Mouse (Mus musculus): ENCODE measurements around the gene Gpr141.
"Not testable (repeated sequence)": the region's sequence is repeated elsewhere in the genome, so short reads cannot be mapped to it uniquely, and the experiment has no call there.

Gene Gpr141

DNA sequence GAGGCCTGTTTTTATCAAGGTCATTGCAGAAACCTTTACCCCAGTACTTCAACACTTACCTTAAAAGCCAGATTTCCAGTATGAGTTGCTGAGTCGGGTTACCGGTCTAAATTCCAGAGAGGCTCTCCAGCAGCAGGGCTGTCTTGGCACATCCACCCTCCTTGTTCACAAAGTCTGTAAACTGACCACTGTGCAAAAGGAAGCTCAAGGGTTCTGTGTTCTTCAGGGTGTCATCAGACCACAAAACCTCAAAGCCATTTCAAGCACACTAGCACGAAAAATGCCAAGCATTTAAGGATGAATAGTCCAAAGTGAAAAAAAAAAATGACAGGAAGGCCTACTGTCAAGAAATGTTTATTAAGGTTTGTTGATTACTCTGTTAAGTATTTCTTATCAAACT lies at the start of gene Gpr141:
Gene Gpr141, minus strand, starts transcription at position 187 of the 400 bp plus-strand sequence.
- no peak for DNase-seq

DNA sequence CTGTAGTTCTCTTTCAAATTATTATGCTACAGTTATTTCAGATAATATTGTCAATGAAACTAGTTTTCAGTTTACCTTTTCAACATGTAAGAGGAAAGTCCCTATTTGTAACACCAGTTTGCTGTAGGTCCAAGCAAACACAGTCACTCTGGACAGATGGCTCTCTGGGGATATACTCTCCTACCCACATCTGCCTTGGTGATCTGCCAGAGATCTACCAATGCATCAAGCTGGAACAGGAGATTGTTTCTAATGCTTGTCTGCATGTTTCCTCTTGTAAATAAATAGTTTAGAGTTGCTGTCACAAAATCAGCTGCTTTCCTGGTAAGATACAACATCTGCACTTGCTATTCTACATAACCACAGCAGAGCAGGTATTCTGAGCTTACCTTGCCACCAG lies 40.2 kb upstream of the Gpr141 start:
- no peak for DNase-seq

DNA sequence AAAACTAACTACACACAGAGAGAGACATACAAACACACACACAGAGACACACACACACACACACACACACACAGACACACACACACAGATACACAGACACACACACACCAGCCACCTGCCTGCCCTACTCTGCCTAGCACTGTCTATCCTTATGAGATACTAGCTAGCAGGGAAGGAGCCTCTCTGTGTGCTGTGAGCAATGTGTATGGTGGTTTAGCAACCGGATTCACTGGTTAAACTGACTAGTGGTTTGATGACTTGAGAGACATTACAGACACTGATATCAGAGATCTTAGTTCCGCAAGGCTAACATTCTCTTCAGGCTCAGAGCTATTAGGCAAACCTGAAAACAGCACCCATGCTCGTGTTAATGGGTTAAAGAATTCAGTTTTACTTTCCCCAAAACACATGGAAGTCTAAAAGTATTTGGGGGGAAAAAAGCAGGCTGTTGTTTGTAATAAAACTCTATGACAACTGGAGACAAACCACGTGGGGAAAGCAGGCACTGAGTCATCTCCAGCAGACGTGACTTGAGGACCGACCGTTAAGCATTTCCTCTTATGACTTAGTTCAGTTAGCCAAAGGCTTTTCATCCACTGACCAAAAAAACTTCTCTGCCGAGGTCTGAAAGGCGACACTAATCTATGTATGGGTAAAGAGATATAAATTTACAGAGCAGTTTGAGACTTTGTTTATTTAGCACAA lies 30.7 kb upstream of the Gpr141 start:
- DNase-seq: no peak

DNA sequence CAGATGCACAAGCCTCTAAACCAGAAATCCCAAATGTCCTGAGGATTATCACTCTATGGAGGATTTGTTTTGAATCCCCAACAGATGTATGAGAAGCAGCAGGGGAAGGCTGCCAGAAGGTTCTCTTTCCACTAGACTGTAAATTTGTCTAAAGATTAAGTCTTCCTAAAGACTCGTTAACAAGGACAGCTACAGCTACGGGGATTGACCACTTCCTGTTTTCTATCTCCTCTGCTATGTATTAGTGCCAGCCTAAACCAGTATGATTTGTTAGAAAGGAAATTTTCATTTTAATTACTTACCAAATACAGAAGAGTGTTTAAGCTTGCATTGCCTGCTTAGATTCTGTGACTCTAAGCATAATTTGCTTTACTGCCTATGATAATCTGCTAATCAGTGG lies 30.0 kb upstream of the Gpr141 start:
- DNase-seq: no peak

DNA sequence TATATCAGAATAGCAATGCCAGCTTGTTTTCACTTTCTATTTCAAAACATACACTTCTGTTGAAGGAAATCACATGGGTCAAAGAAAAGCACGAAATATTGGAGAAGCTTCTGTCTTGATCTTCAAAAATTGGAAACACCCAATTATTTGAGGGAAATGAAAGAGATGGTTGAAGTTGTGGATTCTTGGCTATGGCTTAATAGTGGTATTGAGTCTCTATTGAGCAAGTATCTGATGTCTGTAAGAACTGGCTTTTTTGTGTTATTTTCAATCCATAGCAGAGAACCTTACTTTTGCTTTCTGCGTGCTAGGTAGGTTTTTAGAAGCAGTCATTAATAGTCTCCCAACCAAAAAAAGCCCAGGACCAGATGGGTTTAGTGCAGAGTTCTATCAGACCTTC lies 19.4 kb upstream of the Gpr141 start:
- no peak for DNase-seq

DNA sequence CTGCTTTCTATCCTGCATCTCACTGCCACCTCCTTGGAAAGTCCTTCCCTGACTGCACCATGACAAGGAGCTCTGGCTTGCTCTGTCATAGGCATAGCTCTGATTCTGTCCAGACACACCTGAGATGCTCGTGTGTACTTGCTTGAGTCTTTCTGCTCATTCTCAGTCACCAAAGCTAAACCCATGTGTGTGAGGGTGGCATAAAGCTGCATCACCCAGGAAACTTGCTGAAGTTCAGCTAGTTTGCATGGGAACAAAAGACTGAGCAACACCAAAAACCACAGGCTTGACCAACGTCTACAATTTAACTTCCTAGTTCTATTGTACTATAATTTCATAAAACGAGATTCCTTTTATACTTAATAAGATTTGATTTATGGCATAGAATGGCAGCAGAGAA lies 18.6 kb upstream of the Gpr141 start:
- DNase-seq: no peak

DNA sequence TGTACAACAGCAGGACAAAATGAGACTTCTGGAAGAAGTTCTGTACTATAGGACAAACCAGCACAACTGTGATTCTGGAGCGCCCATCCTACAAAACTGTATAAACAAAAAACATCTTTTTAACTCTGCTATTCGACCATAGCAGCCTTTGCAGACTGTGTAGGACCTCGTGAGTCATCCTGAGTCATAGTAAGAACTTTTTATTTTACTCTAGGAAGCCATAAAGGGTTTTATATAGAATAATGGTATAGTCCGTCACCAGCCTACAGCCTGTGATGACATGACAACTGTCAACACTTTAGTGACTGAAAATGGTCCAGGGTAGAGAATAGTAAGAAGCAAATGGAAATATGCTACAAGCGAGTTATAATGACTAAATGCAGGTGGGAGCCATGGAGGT lies 17.6 kb upstream of the Gpr141 start:
- DNase-seq: no peak

DNA sequence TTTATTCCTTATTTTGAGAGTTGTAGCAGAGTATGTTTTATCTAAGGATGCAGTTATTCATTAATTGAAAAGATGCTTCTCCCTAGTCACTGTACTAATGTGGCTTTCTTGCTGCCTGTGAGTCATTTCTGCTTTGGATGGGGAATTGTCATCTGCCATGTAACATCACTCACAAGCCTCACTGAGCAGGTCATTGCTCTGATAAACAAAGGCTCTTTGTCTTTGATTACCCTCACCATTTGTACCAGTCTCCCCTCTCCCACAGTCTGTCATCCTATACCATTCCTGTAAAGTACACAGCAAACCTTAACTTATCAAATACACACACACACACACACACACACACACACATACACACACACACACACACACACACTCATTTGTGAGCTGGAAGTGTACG lies 16.1 kb upstream of the Gpr141 start:
- no peak for DNase-seq

DNA sequence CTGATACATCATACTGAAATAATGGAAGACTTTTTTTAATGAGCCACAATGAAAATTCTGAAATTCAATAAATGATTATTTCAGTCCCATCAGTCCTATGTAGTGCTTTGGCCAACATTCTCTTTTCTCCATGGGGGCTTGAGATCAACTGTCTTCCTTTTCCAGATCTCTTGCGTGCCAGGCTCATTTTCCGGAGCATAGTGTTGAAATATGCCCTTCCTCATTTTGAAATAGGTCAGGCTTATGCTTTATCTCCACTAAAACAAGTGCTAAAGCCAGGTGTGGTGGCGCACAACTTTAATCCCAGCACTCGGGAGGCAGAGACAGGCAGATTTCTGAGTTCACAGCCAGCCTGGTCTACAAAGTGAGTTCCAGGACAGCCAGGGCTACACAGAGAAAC lies 6.5 kb upstream of the Gpr141 start:
- DNase-seq: no peak

DNA sequence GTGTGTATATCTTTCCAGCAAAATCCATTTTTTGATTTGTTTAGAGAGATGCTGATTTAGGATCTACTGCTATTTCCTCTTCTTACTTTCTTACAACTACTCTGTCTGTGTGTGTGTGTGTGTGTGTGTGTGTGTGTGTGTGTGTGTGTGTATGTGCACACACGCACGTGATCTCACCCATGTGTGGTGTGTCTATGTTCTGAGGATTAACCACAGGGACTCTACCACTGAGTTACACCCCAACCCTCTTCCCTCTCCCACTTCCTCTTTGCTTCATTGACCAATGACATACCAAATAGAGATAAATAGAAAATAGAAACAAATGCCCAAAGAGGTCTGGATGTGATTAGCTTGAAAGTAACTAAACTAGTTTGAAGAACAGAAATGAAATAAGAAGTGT lies 4.0 kb upstream of the Gpr141 start:
- DNase-seq: no peak

DNA sequence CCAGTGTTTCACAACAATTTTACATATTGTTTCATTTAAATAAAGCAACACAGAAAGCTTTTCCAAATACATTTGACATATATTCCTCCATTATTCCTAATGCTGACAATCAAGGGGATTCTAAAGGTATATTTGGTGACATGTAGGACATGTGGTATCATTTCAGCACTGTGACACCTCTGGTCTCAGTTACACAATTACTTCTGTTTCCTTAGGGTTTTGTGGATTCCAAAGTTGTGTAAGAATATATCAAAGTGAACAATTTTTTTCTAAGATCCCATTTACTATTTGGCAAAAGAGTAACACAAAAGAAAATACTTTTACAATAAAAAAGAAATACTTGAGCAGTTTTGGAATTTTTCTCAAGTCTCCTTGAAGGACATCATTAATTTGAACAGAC lies 2.4 kb downstream of the Gpr141 start:
- DNase-seq: no peak

DNA sequence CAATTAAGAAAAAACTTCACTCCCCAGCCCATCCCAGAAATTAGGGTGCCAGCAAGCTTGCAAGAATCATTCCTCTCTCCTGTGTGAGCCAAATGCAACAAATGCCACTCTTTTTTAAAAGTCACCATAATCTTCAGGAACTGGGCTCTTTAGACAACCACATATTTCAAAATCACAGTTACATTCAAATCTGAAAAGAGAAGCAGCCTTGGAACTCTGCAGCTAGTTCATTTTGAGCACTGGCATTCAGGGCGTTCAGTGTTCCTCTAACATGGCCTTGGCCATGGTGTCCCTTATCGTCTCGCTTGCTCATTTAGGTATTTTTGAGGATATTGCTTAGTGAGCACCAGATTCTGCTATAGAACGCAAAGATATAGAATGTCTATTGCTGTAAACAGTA lies 4.1 kb downstream of the Gpr141 start:
- DNase-seq: no peak

DNA sequence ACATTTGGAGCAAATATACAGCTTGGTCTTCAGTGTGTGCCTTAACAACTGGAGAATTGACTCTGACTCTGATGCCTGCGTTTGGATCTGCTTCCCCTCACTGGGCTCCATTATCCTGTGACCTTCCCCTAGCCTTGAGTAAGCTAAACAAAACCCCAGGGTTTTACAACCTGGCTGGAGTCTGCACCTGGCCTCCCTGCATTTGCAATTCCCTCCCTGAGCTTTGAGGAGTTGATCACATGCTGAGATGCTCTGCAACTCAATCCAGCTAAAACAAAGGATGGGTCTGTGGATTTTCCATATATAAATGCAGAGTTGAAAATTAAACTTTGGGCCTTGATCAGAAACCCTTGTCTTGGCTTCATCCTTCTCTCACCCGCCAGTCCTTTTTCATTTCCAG lies 4.8 kb downstream of the Gpr141 start:
- no peak for DNase-seq

DNA sequence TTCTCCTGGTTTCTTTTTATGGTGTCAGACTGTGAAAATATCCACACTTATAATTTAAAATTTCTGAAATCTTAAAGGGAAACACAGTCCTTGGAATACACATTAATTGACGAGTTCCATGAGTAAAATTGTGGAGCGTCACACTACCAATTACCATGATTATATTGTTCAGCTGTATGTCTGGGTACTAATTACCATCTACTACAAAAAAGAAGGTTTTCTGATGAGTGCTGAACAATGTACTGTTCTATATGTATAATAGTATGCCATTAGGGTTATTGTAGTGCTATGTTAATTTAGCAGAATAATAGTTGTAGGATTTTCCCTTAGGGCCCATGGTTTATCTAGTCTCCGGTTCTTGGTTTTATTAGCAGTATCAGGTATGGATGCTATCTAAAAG lies 29.1 kb downstream of the Gpr141 start:
- DNase-seq: no peak

DNA sequence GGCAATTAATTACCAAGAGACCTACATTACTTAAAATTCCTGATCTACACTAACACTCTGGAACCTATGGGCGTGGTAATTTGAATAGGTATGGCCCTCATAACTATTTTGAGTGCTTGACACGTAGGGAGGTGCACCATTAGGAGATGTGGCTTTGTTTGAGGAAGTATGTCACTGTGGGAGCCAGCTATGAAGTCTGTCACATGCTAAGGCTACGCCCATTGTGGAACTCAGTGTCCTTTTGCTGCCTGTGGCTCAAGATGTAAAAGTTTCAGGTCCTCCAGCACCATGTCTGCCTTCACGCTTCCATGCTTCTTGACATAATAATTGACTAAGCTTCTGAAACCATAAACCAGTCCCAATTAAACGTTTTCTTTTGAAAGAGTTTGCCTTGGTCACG lies 29.6 kb downstream of the Gpr141 start:
- no peak for DNase-seq

DNA sequence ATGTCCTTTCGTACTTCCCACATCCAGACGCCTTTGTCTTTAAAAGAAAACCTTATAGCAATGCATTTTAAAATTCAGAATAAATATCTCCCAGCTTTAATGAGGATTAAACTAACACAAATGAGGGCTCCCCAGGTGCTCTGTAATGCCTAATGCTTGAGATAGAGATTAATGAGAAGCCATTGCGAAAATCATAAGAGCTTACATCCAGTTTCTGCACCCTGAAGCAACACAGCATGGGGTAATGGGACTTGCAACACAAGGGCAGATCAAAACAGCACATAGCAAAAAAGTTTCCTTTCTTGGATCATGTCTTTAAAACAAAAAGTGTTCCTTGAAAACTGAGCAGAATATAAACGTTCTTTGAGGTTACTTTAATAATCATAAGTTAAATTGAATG lies 30.3 kb downstream of the Gpr141 start:
- no peak for DNase-seq

DNA sequence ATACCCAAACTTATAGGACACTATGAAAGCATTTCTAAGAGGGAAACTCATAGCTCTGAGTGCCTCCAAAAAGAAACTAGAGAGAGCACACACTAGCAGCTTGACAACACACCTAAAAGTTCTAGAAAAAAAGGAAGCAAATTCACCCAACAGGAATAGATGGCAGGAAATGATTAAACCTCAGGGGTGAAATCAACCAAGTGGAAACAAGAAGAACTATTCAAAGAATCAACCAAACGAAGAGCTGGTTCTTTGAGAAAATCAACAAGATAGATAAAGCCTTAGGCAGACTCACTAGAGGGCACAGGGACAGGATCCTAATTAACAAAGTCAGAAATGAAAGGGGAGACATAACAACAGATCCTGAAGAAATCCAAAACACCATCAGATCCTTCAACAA lies 36.1 kb downstream of the Gpr141 start:
- not testable (repeated sequence) for DNase-seq

DNA sequence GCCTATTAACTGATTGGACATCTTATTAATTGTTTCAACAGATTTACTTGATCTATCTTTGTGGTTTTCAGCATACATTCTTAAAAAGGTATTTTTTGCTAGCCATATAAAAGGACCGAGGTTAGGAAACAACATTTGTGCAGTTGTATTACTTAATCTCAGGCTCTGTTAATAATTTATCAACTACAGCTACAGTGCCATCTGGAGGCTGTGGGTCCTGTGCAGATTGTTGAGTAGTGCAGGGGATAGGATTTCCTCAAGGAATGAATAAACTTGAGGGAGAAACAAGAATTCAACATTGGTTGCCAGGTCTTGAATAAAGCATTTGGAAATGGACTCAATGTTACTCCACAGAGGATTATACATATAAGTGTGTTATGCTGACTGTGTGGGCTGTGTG lies 53.9 kb downstream of the Gpr141 start:
- DNase-seq: no peak

DNA sequence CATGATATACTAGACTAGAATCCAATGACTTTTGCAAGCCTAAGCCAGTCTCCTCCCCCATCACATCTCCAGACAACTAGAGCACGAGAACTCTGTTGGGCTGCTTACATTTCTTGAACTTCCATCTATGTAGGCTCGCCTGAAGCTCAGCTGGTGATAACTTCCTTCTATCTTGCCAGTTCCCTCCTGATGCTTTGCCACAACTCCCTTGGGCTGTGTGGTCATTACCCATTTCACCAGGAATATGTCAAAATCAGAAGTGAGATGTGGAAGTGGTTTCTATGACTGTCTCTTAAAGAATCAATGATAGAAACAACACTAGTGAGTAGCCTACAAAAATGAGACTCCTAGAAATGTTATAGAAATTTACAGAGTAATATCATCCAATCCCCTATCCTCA lies 56.9 kb downstream of the Gpr141 start:
- no peak for DNase-seq

DNA sequence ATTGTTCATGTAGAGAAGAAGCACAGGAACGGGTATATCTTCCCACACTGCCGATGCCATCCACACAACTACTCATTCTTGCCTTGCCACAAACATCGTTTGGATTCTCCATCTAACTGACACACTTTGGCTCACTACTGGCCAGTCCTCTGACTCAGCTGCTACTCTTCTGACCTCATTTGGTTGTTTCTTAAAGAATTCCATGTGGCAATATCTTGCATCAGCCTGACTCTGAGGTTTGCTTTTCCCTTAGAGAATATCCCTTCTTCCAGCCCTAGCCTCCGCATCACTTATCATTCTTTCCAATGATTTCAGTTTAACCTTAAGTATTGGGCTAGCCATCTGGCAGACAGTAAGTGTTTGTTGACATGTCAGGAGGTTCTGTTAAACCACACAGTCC lies 59.8 kb downstream of the Gpr141 start:
- DNase-seq: no peak

DNA sequence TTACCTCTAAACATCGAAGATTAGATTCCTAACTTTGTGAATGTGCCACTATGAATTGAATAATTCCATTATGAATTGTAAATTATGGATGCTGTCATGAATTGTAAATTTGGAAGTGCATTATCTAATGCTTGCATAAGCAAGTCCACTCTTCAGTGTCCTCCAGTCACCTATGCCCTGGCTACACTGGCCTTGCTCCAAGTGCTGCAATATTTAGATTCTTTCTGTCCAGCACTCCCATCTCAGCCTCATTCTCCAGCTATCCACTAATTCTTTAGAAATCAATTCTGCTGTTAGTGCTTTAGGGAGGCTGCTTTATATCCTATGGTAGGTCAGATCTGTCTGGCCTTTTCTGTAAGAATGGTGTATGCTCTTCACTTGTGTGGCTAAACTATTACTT lies 60.8 kb downstream of the Gpr141 start:
- DNase-seq: no peak

DNA sequence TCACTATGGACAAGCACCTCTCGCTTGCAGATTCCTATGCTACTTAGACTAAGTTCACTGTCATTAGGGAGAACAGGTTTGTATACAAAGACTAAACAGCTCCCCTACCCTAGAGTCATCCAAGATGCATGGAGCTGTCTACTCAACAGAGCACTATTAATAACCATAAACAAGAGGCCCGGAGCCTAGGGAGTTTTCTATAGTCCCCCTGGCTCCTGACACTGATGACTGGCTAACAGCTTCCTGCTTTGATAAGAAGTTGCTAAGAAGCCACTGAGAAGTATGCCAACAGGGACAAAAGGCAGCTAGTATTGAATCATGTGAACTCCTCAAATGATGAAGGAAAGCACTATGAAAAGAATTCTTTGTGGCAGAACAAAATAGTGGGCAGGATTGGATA lies 78.3 kb downstream of the Gpr141 start:
- no peak for DNase-seq

DNA sequence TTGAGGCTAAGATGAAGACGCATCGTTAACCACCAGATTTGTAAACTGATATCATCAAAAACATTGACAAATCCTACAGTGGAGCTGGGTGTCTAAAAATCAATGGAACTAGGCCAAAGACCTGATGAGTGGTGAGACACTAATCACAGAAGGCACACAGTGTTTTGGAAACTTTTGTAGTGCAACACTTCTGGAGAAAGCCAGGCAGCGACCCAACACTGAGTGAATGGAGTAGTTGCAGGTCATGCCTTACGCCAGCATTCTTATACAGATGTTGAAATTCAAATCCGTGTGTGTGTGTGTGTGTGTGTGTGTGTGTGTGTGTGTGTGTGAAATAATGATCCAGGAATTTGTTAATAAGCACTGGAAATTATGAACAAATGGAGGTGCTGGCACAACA lies 79.5 kb downstream of the Gpr141 start:
- no peak for DNase-seq

DNA sequence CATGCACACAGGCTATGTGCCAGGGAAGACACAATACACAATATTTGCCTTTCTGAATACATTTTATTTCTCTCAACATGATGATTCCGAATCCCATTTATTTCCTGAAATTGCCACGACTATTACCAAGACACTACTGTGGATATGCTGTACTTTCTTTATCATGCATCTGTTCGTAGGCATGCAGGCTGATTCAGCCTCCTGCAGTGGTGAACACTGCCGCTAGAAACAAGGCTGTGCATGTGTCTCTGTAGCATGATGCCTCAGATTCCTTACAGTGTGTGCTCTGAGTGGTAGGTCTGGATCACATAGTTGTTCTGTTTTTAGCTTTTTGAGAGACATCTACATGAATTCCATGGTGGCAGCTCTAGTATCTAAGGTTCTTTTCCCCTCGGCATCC lies 89.5 kb downstream of the Gpr141 start:
- no peak for DNase-seq

DNA sequence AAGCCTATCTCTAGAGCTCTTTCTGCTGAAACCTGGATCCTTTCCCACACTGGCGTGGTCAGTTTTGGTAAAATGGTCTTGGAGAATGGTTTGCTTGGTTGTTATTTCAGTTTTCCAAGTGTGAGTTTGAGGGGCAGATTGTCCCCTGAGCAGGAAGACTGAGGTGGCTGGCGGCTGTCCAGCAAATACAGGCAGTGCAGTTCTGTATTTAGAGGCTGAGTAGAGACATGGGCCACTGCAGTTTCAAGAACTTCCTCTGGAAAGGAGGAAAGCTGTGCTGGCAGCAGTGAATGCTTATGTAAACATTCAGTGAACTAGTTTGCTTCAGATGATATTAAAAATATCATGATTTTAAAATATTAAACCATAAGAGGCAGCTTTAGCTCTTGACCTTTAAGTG lies 93.2 kb downstream of the Gpr141 start:
- DNase-seq: no peak

DNA sequence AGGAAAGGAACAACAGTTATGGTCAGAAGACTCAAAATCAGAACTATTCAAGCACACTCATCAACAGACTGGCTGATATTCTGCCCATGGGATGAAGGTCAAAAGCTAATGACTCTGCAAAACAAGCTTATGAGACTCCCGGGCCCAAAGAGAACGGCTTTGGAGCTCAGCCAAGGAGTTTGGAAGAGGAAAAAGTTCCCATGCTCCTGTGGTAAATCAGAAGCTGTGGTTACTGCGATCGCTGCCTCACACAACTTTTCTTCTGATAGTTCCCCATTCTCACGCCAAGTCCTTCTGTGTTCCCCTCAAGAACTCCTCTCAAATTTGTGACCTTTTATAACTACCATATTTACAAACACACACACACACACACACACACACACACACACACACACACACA lies 105.1 kb downstream of the Gpr141 start:
- DNase-seq: no peak

All from cerebellum, adult 18-20 months (tissue).